Mouse (Mus musculus): ENCODE measurements around the gene Fbxo40.

The Fbxo40 gene

GRCm38 (mm10) chr16:36989999-36990625 is at the start of gene Fbxo40:
Fbxo40 (minus strand) TSS chr16:36990467.
- DNase-seq (ENCODE audit: low spot score in 2 of 2) = no peak

- DNase-seq (ENCODE audit: low spot score in 2 of 2) = no peak
Measured at GRCm38 (mm10) chr16:37034751-37035150, 44.5 kb upstream of the Fbxo40 start.

- DNase-seq (ENCODE audit: low spot score in 2 of 2) = no peak
Measured at GRCm38 (mm10) chr16:37031996-37032395, 41.7 kb upstream of the Fbxo40 start.

- DNase-seq (ENCODE audit: low spot score in 2 of 2) = no peak
Measured at GRCm38 (mm10) chr16:37027581-37027980, 37.3 kb upstream of the Fbxo40 start.

GRCm38 (mm10) chr16:37012336-37012735 is 22.1 kb upstream of the Fbxo40 start:
- no peak for DNase-seq (ENCODE audit: low spot score in 2 of 2)

- DNase-seq (ENCODE audit: low spot score in 2 of 2) = no peak
Measured at GRCm38 (mm10) chr16:37011922-37012289, 21.6 kb upstream of the Fbxo40 start.

- DNase-seq (ENCODE audit: low spot score in 2 of 2) = peak; percentile 91 to 92
Measured at GRCm38 (mm10) chr16:37011061-37011921, 21.0 kb upstream of the Fbxo40 start, which contains the start of gene Polq. Polq (plus strand) TSS chr16:37011786.

- DNase-seq (ENCODE audit: low spot score in 2 of 2) = peak; percentile 32 to 36
Measured at GRCm38 (mm10) chr16:37010370-37010769, 20.1 kb upstream of the Fbxo40 start.

GRCm38 (mm10) chr16:37009262-37009661 is 19.0 kb upstream of the Fbxo40 start:
- DNase-seq (ENCODE audit: low spot score in 2 of 2) = no peak

- no peak for DNase-seq (ENCODE audit: low spot score in 2 of 2)
Measured at GRCm38 (mm10) chr16:36999366-36999972, 9.2 kb upstream of the Fbxo40 start.

GRCm38 (mm10) chr16:36997650-36998049 is 7.4 kb upstream of the Fbxo40 start:
- DNase-seq (ENCODE audit: low spot score in 2 of 2) = no peak

- peak; percentile 24 to 36 for DNase-seq (ENCODE audit: low spot score in 2 of 2)
Measured at GRCm38 (mm10) chr16:36989493-36989892, 774 bp downstream of the Fbxo40 start.

- no peak for DNase-seq (ENCODE audit: low spot score in 2 of 2)
Measured at GRCm38 (mm10) chr16:36988066-36988465, 2.2 kb downstream of the Fbxo40 start.

- DNase-seq (ENCODE audit: low spot score in 2 of 2) = no peak
Measured at GRCm38 (mm10) chr16:36987399-36987798, 2.9 kb downstream of the Fbxo40 start.

GRCm38 (mm10) chr16:36985636-36986042 is 4.6 kb downstream of the Fbxo40 start:
- peak; percentile 85 to 93 for DNase-seq (ENCODE audit: low spot score in 2 of 2)

GRCm38 (mm10) chr16:36983796-36984195 is 6.5 kb downstream of the Fbxo40 start:
- DNase-seq (ENCODE audit: low spot score in 2 of 2) = no peak

- DNase-seq (ENCODE audit: low spot score in 2 of 2) = no peak
Measured at GRCm38 (mm10) chr16:36979127-36979526, 11.1 kb downstream of the Fbxo40 start.

- no peak for DNase-seq (ENCODE audit: low spot score in 2 of 2)
Measured at GRCm38 (mm10) chr16:36963415-36963814, 26.9 kb downstream of the Fbxo40 start.

- DNase-seq (ENCODE audit: low spot score in 2 of 2) = no peak
Measured at GRCm38 (mm10) chr16:36955106-36955505, 35.2 kb downstream of the Fbxo40 start.

- DNase-seq (ENCODE audit: low spot score in 2 of 2) = no peak
Measured at GRCm38 (mm10) chr16:36951029-36951428, 39.2 kb downstream of the Fbxo40 start.

GRCm38 (mm10) chr16:36949614-36950336 is 40.5 kb downstream of the Fbxo40 start:
- no peak for DNase-seq (ENCODE audit: low spot score in 2 of 2)

- DNase-seq (ENCODE audit: low spot score in 2 of 2) = no peak
Measured at GRCm38 (mm10) chr16:36947646-36948197, 42.5 kb downstream of the Fbxo40 start.
